Comparison of ENCODE assay signal across 12 mouse cellular contexts in genomic region chr2:31081349-31081748, GRCm38 (mm10).
DNase-seq lines count a peak whose midpoint lies in the region; ATAC-seq and TF ChIP-seq lines count a peak whose summit lies in the region.
"Had no signal": no experiment of that assay in that cellular context is flagged by ENCODE, and none has a peak within 500 bp of the region (broad histone marks: within the 10 kb centered on the region; RNA-seq: fewer than 3 reads in every experiment).

No protein-coding gene starts in this region.

- peak; percentile 60; the same call in 1 of the 2 replicates for ATAC-seq in heart, embryonic 14.5 days (ENCODE audit: insufficient number of reproducible peaks, insufficient read depth, low FRiP score, low read depth)
- ATAC-seq: hindbrain, postnatal 0 days had no signal

- no peak for TF ChIP-seq CTCF in CH12.LX (conservative IDR thresholded peaks at IDR 0.05 in 1 of 2, IDR thresholded peaks at IDR 0.05 in 1 of 2; ENCODE audit: low read depth in 2 of 2, low read length in 2 of 2)
- TF ChIP-seq CTCF in bone marrow, adult 2 months (IDR thresholded peaks at IDR 0.05; ENCODE audit: control insufficient read depth, insufficient read depth, low read length): no peak
- TF ChIP-seq CTCF in gastrocnemius, adult 2 months (IDR thresholded peaks at IDR 0.05): no peak

- H3K9ac ChIP-seq in heart, embryonic 14.5 days (ENCODE audit: low read length): no peak overlapping the region
- peak overlapping the region; percentile 43 for H3K9ac ChIP-seq in CH12.LX (ENCODE audit: insufficient read depth, low read depth)

- peaks cover 15% of the 10 kb centered on the region; the same call in 1 of the 2 replicates for H3K79me2 ChIP-seq in CH12.LX (replicated peaks; ENCODE audit: control insufficient read depth, extremely low read depth, insufficient read depth, poor library complexity, severe bottlenecking)
- peaks cover 66% of the 10 kb centered on the region for H3K79me2 ChIP-seq in macrophage (ENCODE audit: inconsistent target)

- dilution Hi-C loops in CH12.LX (cut with MboI; ENCODE audit: extremely low pct_ligation_motif_present, extremely low pct_unique_long_range_greater_than_20kb, low sequenced_read_pairs): no loop called here

- no peaks in the 10 kb centered on the region for H3K27me3 ChIP-seq in heart, embryonic 14.5 days (ENCODE audit: control insufficient read depth, insufficient read depth, low read length)
- H3K27me3 ChIP-seq in CH12.LX (replicated peaks): no peaks in the 10 kb centered on the region

- no peak for DNase-seq in heart, postnatal 36 days
- no peak for DNase-seq in CH12.LX (ENCODE audit: extremely low read depth)
- no peak for DNase-seq in gastrocnemius, adult 2 months
- DNase-seq in left cerebral cortex, postnatal 4 days: no peak
- no peak for DNase-seq in spleen, postnatal 36 days (ENCODE audit: low spot score in 2 of 2)
- DNase-seq: cerebellum, postnatal 14 days; layer of hippocampus, adult 9-11 months; lung, adult 18-20 months had no signal

- 6% methylated on average over 4 of the region's 4 CpGs for WGBS in heart, embryonic 14.5 days
- 25% methylated on average over 4 of the region's 4 CpGs for WGBS in bone marrow, adult 2 months
- WGBS in macrophage (ENCODE audit: missing documents): 33% methylated on average over 4 of the region's 4 CpGs

- no peak for TF ChIP-seq EP300 in CH12.LX (IDR thresholded peaks at IDR 0.05; ENCODE audit: low read length)

- H3K27ac ChIP-seq in heart, embryonic 14.5 days (replicated peaks in 1 of 2; ENCODE audit: control insufficient read depth in 1 of 2, insufficient read depth in 1 of 2, low read depth in 2 of 2, low read length in 2 of 2): no peak overlapping the region; a peak in 1 of 4 replicates
- H3K27ac ChIP-seq in CH12.LX (ENCODE audit: insufficient read depth, low read depth) (peak overlapping the region; percentile 73), macrophage (peak overlapping the region; percentile 72)
- H3K27ac ChIP-seq in bone marrow, adult 2 months (ENCODE audit: control insufficient read depth, insufficient read depth, low read depth, low read length, poor library complexity): peak overlapping the region; percentile 46
- H3K27ac ChIP-seq in gastrocnemius, adult 2 months: no peak overlapping the region
- H3K27ac ChIP-seq: hindbrain, postnatal 0 days had no signal

- no peak for TF ChIP-seq RAD21 in CH12.LX (IDR thresholded peaks at IDR 0.05; ENCODE audit: low read depth, low read length)

- H3K4me1 ChIP-seq in heart, embryonic 14.5 days (ENCODE audit: control insufficient read depth in 2 of 2, insufficient read depth in 2 of 2, low read length in 2 of 2): peaks cover 12 to 15% of the 10 kb centered on the region in 2 experiments
- H3K4me1 ChIP-seq in CH12.LX (ENCODE audit: control insufficient read depth in 1 of 2, insufficient read depth in 2 of 2): peaks cover 35 to 95% of the 10 kb centered on the region in 2 experiments
- peaks cover 13% of the 10 kb centered on the region for H3K4me1 ChIP-seq in bone marrow, adult 2 months (ENCODE audit: control insufficient read depth, insufficient read depth, low read length)

- in situ Hi-C loops in CH12.LX (cut with MboI; ENCODE audit: low pct_ligation_motif_present, low pct_unique_long_range_greater_than_20kb, low sequenced_read_pairs): no loop called here

- 0 out of 2 replicates have a peak, but pooled peaks cover 3% of the 10 kb centered on the region for H3K9me3 ChIP-seq in heart, embryonic 14.5 days (ENCODE audit: control insufficient read depth, low read length)
- H3K9me3 ChIP-seq in CH12.LX (replicated peaks; ENCODE audit: low read length): peaks cover 8% of the 10 kb centered on the region

- H3K4me2 ChIP-seq in heart, embryonic 14.5 days (ENCODE audit: low read length): no peak overlapping the region
- H3K4me2 ChIP-seq in CH12.LX (ENCODE audit: insufficient read depth, low read depth, poor library complexity, severe bottlenecking): no peak overlapping the region

- intact Hi-C loops in heart, postnatal 36 days (cut with DNase I): no loop called here
- intact Hi-C loops in gastrocnemius, adult 2 months (cut with DNase I): no loop called here
- intact Hi-C loops in left cerebral cortex, postnatal 4 days (cut with DNase I): no loop called here

- H3K36me3 ChIP-seq in heart, embryonic 14.5 days (ENCODE audit: control insufficient read depth, insufficient read depth, low read length): peaks cover 50% of the 10 kb centered on the region
- H3K36me3 ChIP-seq in CH12.LX (replicated peaks in 1 of 2; ENCODE audit: control insufficient read depth in 1 of 2, insufficient read depth in 1 of 2, low read length in 1 of 2) (peaks cover 59 to 88% of the 10 kb centered on the region in 2 experiments), macrophage (ENCODE audit: inconsistent target) (peaks cover 8% of the 10 kb centered on the region)

- no peak overlapping the region for H3K4me3 ChIP-seq in heart, embryonic 14.5 days (ENCODE audit: control insufficient read depth in 1 of 2, insufficient read depth in 1 of 2, low read depth in 1 of 2, low read length in 2 of 2)
- H3K4me3 ChIP-seq in CH12.LX (replicated peaks in 1 of 3; ENCODE audit: low read depth in 2 of 3, low read length in 2 of 3, poor library complexity in 1 of 3) (no peak overlapping the region), macrophage (ENCODE audit: inconsistent target) (no peak overlapping the region)
- H3K4me3 ChIP-seq in bone marrow, adult 2 months (replicated peaks; ENCODE audit: control insufficient read depth, low read depth, low read length): no peak overlapping the region
- H3K4me3 ChIP-seq in gastrocnemius, adult 2 months: no peak overlapping the region

- no peak for TF ChIP-seq POLR2A in CH12.LX (IDR thresholded peaks at IDR 0.05; ENCODE audit: low read depth, low read length)
- no peak for TF ChIP-seq POLR2A in bone marrow, adult 2 months (IDR thresholded peaks at IDR 0.05; ENCODE audit: borderline replicate concordance, control insufficient read depth, low read depth, low read length)

TF ChIP-seq in CH12.LX, 34 proteins besides CTCF, POLR2A, EP300 and RAD21:
- TF ChIP-seq USF2 (conservative IDR thresholded peaks at IDR 0.05; ENCODE audit: low read depth, low read length) (no peak), USF1 (IDR thresholded peaks at IDR 0.05; ENCODE audit: low read depth, low read length) (no peak), NELFE (IDR thresholded peaks at IDR 0.05; ENCODE audit: low read depth, low read length) (no peak), MXI1 (IDR thresholded peaks at IDR 0.05; ENCODE audit: low read depth, low read length) (no peak), ZNF384 (IDR thresholded peaks at IDR 0.05; ENCODE audit: low read depth, low read length) (no peak), BHLHE40 (IDR thresholded peaks at IDR 0.05; ENCODE audit: low read depth, low read length) (no peak), MAX (IDR thresholded peaks at IDR 0.05; ENCODE audit: low read length) (no peak), HCFC1 (IDR thresholded peaks at IDR 0.05; ENCODE audit: low read depth, low read length) (no peak), SIN3A (IDR thresholded peaks at IDR 0.05; ENCODE audit: low read length) (no peak), PAX5 (IDR thresholded peaks at IDR 0.05; ENCODE audit: low read length) (no peak), MEF2A (IDR thresholded peaks at IDR 0.05; ENCODE audit: borderline replicate concordance, low read depth, low read length) (no peak), ZKSCAN1 (IDR thresholded peaks at IDR 0.05; ENCODE audit: borderline replicate concordance, low read depth, low read length) (no peak)

Comparison
In these comparisons a context has a peak if more than half of its experiments do, and no peak if none do; other contexts are left out.
1. H3K27ac ChIP-seq: peak in CH12.LX (single experiment), bone marrow, adult 2 months (single experiment) and macrophage (single experiment); none in heart, embryonic 14.5 days (0 of 2) and gastrocnemius, adult 2 months (single experiment).